Mouse (Mus musculus) lung, postnatal 0 days (tissue): Measurements from ENCODE around the gene Pogk. TPM values are rescaled to one million over a fixed set of nuclear protein-coding genes. Genes with fewer than 3 reads are reported as not detected.
A peak's percentile ranks its signal among the peaks of the same experiment; 100 is the strongest.

Source experiments
- ATAC-seq: fragments of 200-750 bp; cut with Nextera tagmentation; 2 replicates; pipeline ENCODE4 v1.8.0; 2017; ENCODE audit warnings: moderate library complexity
- DNase-seq: peaks from one replicate; pipeline ENCODE4 v3.0.0-alpha.2; 2016; ENCODE audit warnings: low spot score
- H3K27ac ChIP-seq: fragments of 300-500 bp; sonication (generic); 2 replicates; pipeline ENCODE4 v1.5.1; 2014; ENCODE audit warnings: antibody characterized with exemption, mild to moderate bottlenecking, low read length, mixed read lengths
- H3K27me3 ChIP-seq: fragments of 300-500 bp; sonication (generic); replicated peaks from 2 replicates; pipeline ENCODE4 v1.6.1; 2014; ENCODE audit warnings: low read length, mixed read lengths; ENCODE audit not compliant: insufficient read depth
- H3K36me3 ChIP-seq: fragments of 300-500 bp; sonication (generic); 2 replicates; pipeline ENCODE4 v1.6.1; 2014; ENCODE audit warnings: low read length, mixed read lengths; ENCODE audit not compliant: insufficient read depth
- H3K4me1 ChIP-seq: fragments of 300-500 bp; sonication (generic); 2 replicates; pipeline ENCODE4 v1.6.1; 2014; ENCODE audit warnings: antibody characterized with exemption, low read depth, low read length, mixed read lengths; ENCODE audit not compliant: insufficient read depth
- H3K4me2 ChIP-seq: fragments of 300-500 bp; sonication (generic); replicated peaks from 2 replicates; pipeline ENCODE4 v1.6.1; 2014; ENCODE audit warnings: low read depth, mild to moderate bottlenecking, low read length, moderate library complexity, mixed read lengths
- H3K4me3 ChIP-seq: fragments of 300-500 bp; sonication (generic); 2 replicates; pipeline ENCODE4 v1.5.1; 2014; ENCODE audit warnings: low read depth, low read length
- H3K9ac ChIP-seq: fragments of 300-500 bp; sonication (generic); replicated peaks from 2 replicates; pipeline ENCODE4 v1.6.1; 2014; ENCODE audit warnings: low read depth, mild to moderate bottlenecking
- H3K9me3 ChIP-seq: fragments of 300-500 bp; sonication (generic); 2 replicates; pipeline ENCODE4 v1.6.1; 2016; ENCODE audit warnings: low read length, mixed read lengths
- CTCF ChIP-seq: IDR thresholded peaks from 2 replicates; pipeline ENCODE4 v1.5.1; 2016; ENCODE audit warnings: antibody characterized with exemption, mild to moderate bottlenecking
- EP300 ChIP-seq: IDR thresholded peaks from 2 replicates; pipeline ENCODE4 v1.6.1; 2016; ENCODE audit warnings: antibody characterized with exemption, mild to moderate bottlenecking, control low read depth
- WGBS: fragments of 180-500 bp; shearing (Covaris S2); extraction: QIAGEN DNeasy Blood & Tissue Kit; methylation state at CpG from one replicate; pipeline ENCODE4 v1.1.7; 2014; 5-methylcytosine and 5-hydroxymethylcytosine counted together
- polyA plus RNA-seq: library from polyadenylated mRNA; unstranded; fragments of >200 nt; fragmentation: Nextera tagmentation; extraction: Ambion mirVana; gene quantifications from 2 replicates; pipeline ENCODE4 v1.2.1, GENCODE M21; 2015

Gene Pogk
- 3.5 and 4.0 TPM in 2 replicates for polyA plus RNA-seq

- Histone ChIP-seq H3K4me1 (no peaks in the 10 kb centered on the region), H3K27ac (peak within 1 kb of the TSS; percentile 55), H3K27me3 (no peaks in the 10 kb centered on the region), H3K4me2 (peak within 1 kb of the TSS; percentile 98), H3K36me3 (no peaks in the 10 kb centered on the region), H3K4me3 (peak within 1 kb of the TSS; percentile 61), H3K9me3 (no peaks in the 10 kb centered on the region), H3K9ac (peak within 1 kb of the TSS; percentile 50)
- ATAC-seq (peak; percentile 96), DNase-seq (peak; percentile 88)
- TF ChIP-seq EP300 (no peak), CTCF (no peak)
- WGBS = 2% methylated on average over 46 of the region's 49 CpGs
Measured at GRCm38 (mm10) chr1:166409701-166410220, at the start of gene Pogk. Pogk (minus strand) TSS chr1:166409863.

DNA sequence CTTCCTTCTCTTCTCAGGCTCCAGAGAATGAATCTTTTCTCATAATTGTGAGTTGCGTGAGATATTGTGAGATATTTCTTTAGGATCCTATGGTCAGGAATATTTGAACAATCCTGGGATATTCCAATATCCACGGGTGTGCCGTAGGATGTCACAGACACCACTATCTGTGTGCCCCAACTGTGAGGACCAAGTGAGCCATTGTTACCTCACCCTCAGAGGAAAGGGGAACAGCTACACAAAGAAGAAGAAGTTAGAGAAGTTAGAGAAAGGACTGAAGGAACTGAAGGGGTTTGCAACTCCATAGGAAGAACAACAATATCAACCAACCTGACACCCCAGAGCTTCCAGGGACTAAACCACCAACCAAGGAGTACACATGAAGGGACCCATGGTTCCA is 32.3 kb upstream of the Pogk start:
- no peaks in the 10 kb centered on the region for H3K4me1 ChIP-seq

DNA sequence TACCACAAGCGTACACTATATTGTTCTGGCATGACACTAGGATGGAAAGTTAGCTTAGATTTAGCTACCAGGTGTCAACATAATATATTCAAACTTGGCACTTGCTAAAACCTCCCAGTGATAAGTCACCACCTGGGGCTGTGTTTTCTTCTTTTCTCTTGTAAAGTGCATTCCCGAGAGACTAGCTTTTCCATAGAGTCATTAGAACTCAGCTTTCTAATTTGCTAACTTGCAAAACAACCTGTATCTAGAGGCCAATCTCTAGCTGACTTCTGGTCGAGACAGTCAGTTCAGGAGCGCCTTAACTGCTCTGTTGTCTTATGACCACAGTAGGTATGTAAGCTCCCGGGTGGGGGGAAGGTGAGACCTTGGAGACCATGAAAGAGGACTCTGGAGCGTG is 29.8 kb upstream of the Pogk start:
- H3K36me3 ChIP-seq = no peaks in the 10 kb centered on the region
- no peaks in the 10 kb centered on the region for H3K27me3 ChIP-seq
- no peaks in the 10 kb centered on the region for H3K9me3 ChIP-seq
- DNase-seq (no peak), ATAC-seq (no peak)
- no peak overlapping the region for H3K4me3 ChIP-seq
- H3K9ac ChIP-seq = no peak overlapping the region
- TF ChIP-seq EP300 (no peak), CTCF (no peak)
- H3K4me1 ChIP-seq = no peaks in the 10 kb centered on the region
- no peak overlapping the region for H3K27ac ChIP-seq
- 62% methylated on average over 6 of the region's 6 CpGs for WGBS
- no peak overlapping the region for H3K4me2 ChIP-seq

More for the DNA sequence above, 32.3 kb upstream of the Pogk start:
- Histone ChIP-seq H3K9ac (no peak overlapping the region), H3K4me3 (no peak overlapping the region), H3K27me3 (no peaks in the 10 kb centered on the region), H3K36me3 (no peaks in the 10 kb centered on the region), H3K4me2 (no peak overlapping the region), H3K27ac (no peak overlapping the region), H3K9me3 (no peaks in the 10 kb centered on the region)
- DNase-seq (no peak), ATAC-seq (no peak)
- TF ChIP-seq EP300 (no peak), CTCF (no peak)
- WGBS = 86% methylated on average over 3 of the region's 3 CpGs

DNA sequence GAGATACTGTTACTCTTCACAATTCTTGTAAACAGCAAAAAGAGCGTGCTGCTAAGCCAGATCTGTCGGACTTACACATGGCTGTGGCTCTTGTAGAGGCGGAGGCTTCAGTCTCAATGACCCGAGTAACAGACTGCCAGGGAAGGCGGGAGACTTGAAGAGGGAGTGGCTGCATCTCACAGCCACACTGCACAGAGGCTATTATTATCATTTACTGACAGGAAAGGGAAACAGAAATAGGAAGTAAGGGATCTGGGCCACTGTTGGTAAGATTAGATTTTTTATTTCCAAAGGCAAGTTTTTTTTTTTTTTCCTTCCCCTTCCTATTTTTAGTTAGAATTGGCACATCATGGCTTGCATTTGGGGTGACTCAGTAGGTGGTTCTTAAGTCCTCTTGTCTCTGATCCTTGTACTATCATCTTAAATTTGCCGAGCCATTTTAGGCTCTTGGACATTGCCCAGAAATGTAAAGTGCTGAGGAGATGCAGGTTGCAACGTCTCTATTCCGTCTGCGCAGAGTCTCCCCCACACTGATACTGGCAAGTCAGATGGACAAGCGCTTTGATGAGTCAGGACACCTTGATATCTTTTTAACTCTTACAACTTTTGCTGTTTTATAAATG is 20.3 kb upstream of the Pogk start:
- DNase-seq = peak; percentile 52
- H3K27ac ChIP-seq = no peak overlapping the region
- no peak for TF ChIP-seq CTCF
- peak; percentile 33; the same call in 1 of the 2 replicates for TF ChIP-seq EP300
- H3K9ac ChIP-seq = no peak overlapping the region
- H3K9me3 ChIP-seq = no peaks in the 10 kb centered on the region
- H3K4me1 ChIP-seq = no peaks in the 10 kb centered on the region
- 34% methylated on average over 10 of the region's 10 CpGs for WGBS
- H3K27me3 ChIP-seq = no peaks in the 10 kb centered on the region
- H3K4me2 ChIP-seq = peak overlapping the region; percentile 37; the same call in 1 of the 2 replicates
- H3K36me3 ChIP-seq = no peaks in the 10 kb centered on the region
- peak; percentile 54; the same call in 1 of the 2 replicates for ATAC-seq
- no peak overlapping the region for H3K4me3 ChIP-seq

- peak; percentile 11 for DNase-seq
- Histone ChIP-seq H3K4me2 (no peak overlapping the region), H3K4me1 (no peaks in the 10 kb centered on the region), H3K9ac (no peak overlapping the region), H3K27me3 (no peaks in the 10 kb centered on the region), H3K27ac (no peak overlapping the region), H3K9me3 (no peaks in the 10 kb centered on the region), H3K36me3 (no peaks in the 10 kb centered on the region), H3K4me3 (no peak overlapping the region)
- TF ChIP-seq CTCF = peak; percentile 49
- no peak for TF ChIP-seq EP300
- no peak for ATAC-seq
- WGBS = 46% methylated on average over 3 of the region's 3 CpGs
Measured at GRCm38 (mm10) chr1:166429053-166429452, 19.4 kb upstream of the Pogk start.

GRCm38 (mm10) chr1:166412266-166412665 is 2.6 kb upstream of the Pogk start:
- Histone ChIP-seq H3K4me1 (no peaks in the 10 kb centered on the region), H3K27ac (no peak overlapping the region), H3K9me3 (no peaks in the 10 kb centered on the region), H3K27me3 (no peaks in the 10 kb centered on the region), H3K4me3 (no peak overlapping the region), H3K9ac (no peak overlapping the region), H3K4me2 (no peak overlapping the region), H3K36me3 (no peaks in the 10 kb centered on the region)
- WGBS = 97% methylated on average over 3 of the region's 3 CpGs
- DNase-seq = no peak
- no peak for TF ChIP-seq CTCF
- no peak for TF ChIP-seq EP300
- ATAC-seq = no peak
